Comparison of ENCODE assay signal across 15 mouse cellular contexts in genomic region chr1:176499010-176499650, GRCm38 (mm10).
"Had no signal": no experiment of that assay in that cellular context is flagged by ENCODE, and none has a peak within 500 bp of the region (broad histone marks: within the 10 kb centered on the region; RNA-seq: fewer than 3 reads in every experiment).

No protein-coding gene starts in this region.

- H3K27ac ChIP-seq: kidney, postnatal 0 days; limb, embryonic 10.5 days; liver, embryonic 15.5 days; lung, embryonic 15.5 days; midbrain, embryonic 12.5 days; neural tube, embryonic 15.5 days had no signal

- H3K4me1 ChIP-seq: limb, embryonic 10.5 days; liver, embryonic 15.5 days; lung, embryonic 15.5 days; midbrain, embryonic 12.5 days; neural tube, embryonic 15.5 days had no signal

- H3K36me3 ChIP-seq: limb, embryonic 10.5 days; liver, embryonic 15.5 days; lung, embryonic 15.5 days; midbrain, embryonic 12.5 days; neural tube, embryonic 15.5 days had no signal

- H3K27me3 ChIP-seq: liver, embryonic 15.5 days; lung, embryonic 15.5 days; midbrain, embryonic 12.5 days; neural tube, embryonic 15.5 days had no signal

- DNase-seq: kidney, adult 8-10 months; kidney, postnatal 36 days; lung, postnatal 14 days; right cerebral cortex, adult 18-20 months; spleen, adult 18-20 months; thymus, adult 18-20 months; thymus, postnatal 14 days had no signal

- H3K4me2 ChIP-seq: liver, embryonic 11.5 days; liver, embryonic 15.5 days; lung, embryonic 15.5 days; midbrain, embryonic 12.5 days; neural tube, embryonic 15.5 days had no signal

- H3K9ac ChIP-seq: liver, embryonic 15.5 days; lung, embryonic 15.5 days; midbrain, embryonic 12.5 days; neural tube, embryonic 15.5 days had no signal

- ATAC-seq: midbrain, embryonic 16.5 days had no signal

- H3K4me3 ChIP-seq: limb, embryonic 10.5 days; liver, embryonic 15.5 days; lung, embryonic 15.5 days; midbrain, embryonic 12.5 days; neural tube, embryonic 15.5 days had no signal

- H3K9me3 ChIP-seq: limb, embryonic 10.5 days; liver, embryonic 15.5 days; lung, embryonic 15.5 days; midbrain, embryonic 12.5 days; neural tube, embryonic 15.5 days had no signal
